Comparison of ENCODE assay signal across 27 mouse cellular contexts in the genomic region with DNA sequence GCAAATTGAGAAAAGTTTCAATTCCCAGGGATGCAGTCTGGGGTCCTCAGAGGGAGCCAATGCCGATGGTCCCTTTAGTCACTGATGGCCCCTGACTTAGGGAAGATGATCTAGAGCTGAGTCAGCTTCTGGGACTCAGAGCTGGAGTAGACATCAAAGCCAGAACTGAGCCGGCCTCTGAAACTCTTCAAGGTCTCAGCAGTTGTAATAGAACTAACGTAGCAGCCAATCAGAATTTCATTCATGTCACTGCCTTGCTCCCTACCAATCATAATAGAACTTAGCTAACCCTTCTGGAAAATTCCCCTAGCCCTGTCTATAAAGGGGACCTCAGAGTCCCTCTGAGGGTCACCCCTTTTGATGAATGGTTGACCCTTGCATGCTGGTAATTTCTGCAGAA. TPM values are rescaled to one million over a fixed set of nuclear protein-coding genes. Genes with fewer than 3 reads are reported as not detected.
DNase-seq lines count a peak whose midpoint lies in the region; ATAC-seq and TF ChIP-seq lines count a peak whose summit lies in the region.
"Had no signal": no experiment of that assay in that cellular context is flagged by ENCODE, and none has a peak within 500 bp of the region (broad histone marks: within the 10 kb centered on the region; RNA-seq: fewer than 3 reads in every experiment).

No protein-coding gene starts in this region.

- peaks cover 3% of the 10 kb centered on the region for H3K9me3 ChIP-seq in CH12.LX (replicated peaks; ENCODE audit: low read length)
- H3K9me3 ChIP-seq in midbrain, postnatal 0 days (ENCODE audit: low read length), result no peaks in the 10 kb centered on the region
- H3K9me3 ChIP-seq: embryonic facial prominence, embryonic 10.5 days; embryonic facial prominence, embryonic 13.5 days; forebrain, embryonic 12.5 days; forebrain, embryonic 15.5 days; G1E; heart, embryonic 10.5 days; heart, embryonic 13.5 days had no signal

- TF ChIP-seq RAD21 in CH12.LX (IDR thresholded peaks at IDR 0.05; ENCODE audit: low read depth, low read length), result no peak

- 83% methylated on average over 3 of the region's 3 CpGs for whole genome bisulfite sequencing in midbrain, postnatal 0 days

- ATAC-seq in midbrain, postnatal 0 days (ENCODE audit: low FRiP score), result no peak
- ATAC-seq: forebrain, embryonic 15.5 days; hindbrain, postnatal 0 days; inflammation-experienced regulatory T-cells, adult 6 months had no signal

- no peaks in the 10 kb centered on the region for H3K36me3 ChIP-seq in CH12.LX (replicated peaks in 1 of 2; ENCODE audit: control insufficient read depth in 1 of 2, insufficient read depth in 1 of 2, low read length in 1 of 2)
- H3K36me3 ChIP-seq in midbrain, postnatal 0 days (ENCODE audit: insufficient read depth, low read length), result no peaks in the 10 kb centered on the region
- H3K36me3 ChIP-seq: embryonic facial prominence, embryonic 10.5 days; embryonic facial prominence, embryonic 13.5 days; forebrain, embryonic 12.5 days; forebrain, embryonic 15.5 days; G1E; heart, embryonic 10.5 days; heart, embryonic 13.5 days had no signal

- peak overlapping the region; percentile 74 for H3K27ac ChIP-seq in CH12.LX (ENCODE audit: insufficient read depth, low read depth)
- no peak overlapping the region for H3K27ac ChIP-seq in midbrain, postnatal 0 days (ENCODE audit: low read depth, low read length)
- H3K27ac ChIP-seq: embryonic facial prominence, embryonic 13.5 days; forebrain, embryonic 12.5 days; forebrain, embryonic 15.5 days; heart, adult 2 months; heart, embryonic 10.5 days; heart, embryonic 13.5 days; hindbrain, embryonic 14.5 days; hindbrain, postnatal 0 days had no signal

- TF ChIP-seq POLR2A in CH12.LX (IDR thresholded peaks at IDR 0.05; ENCODE audit: low read depth, low read length), result 0 out of 2 replicates have a peak, but pooled peaks have one; percentile 19

- H3K4me1 ChIP-seq in CH12.LX (ENCODE audit: control insufficient read depth in 1 of 2, insufficient read depth in 2 of 2), result peaks cover 59 to 84% of the 10 kb centered on the region in 2 experiments
- H3K4me1 ChIP-seq in midbrain, postnatal 0 days (ENCODE audit: insufficient read depth, low read length), result no peaks in the 10 kb centered on the region

- no peak overlapping the region for H3K9ac ChIP-seq in CH12.LX (ENCODE audit: insufficient read depth, low read depth)
- no peak overlapping the region for H3K9ac ChIP-seq in midbrain, postnatal 0 days (replicated peaks; ENCODE audit: low read length, poor library complexity, severe bottlenecking)
- H3K9ac ChIP-seq: embryonic facial prominence, embryonic 13.5 days; forebrain, embryonic 12.5 days; forebrain, embryonic 15.5 days; heart, embryonic 13.5 days; hindbrain, embryonic 14.5 days had no signal

- intact Hi-C loops in left cerebral cortex, postnatal 25 days (cut with DNase I), result no loop called here

- no peaks in the 10 kb centered on the region for H3K79me2 ChIP-seq in CH12.LX (replicated peaks; ENCODE audit: control insufficient read depth, extremely low read depth, insufficient read depth, poor library complexity, severe bottlenecking)

- H3K27me3 ChIP-seq in CH12.LX (replicated peaks), result peaks cover 17% of the 10 kb centered on the region
- H3K27me3 ChIP-seq in midbrain, postnatal 0 days (ENCODE audit: insufficient read depth, low read length), result no peaks in the 10 kb centered on the region
- H3K27me3 ChIP-seq: Patski had no signal

- DNase-seq in CH12.LX (ENCODE audit: extremely low read depth), result no peak
- peak; percentile 65 for DNase-seq in adrenal gland, adult 8-10 months
- DNase-seq in adrenal gland, postnatal 25 days, result peak; percentile 23
- no peak for DNase-seq in midbrain, postnatal 0 days (ENCODE audit: low spot score)
- no peak for DNase-seq in left cerebral cortex, postnatal 25 days (ENCODE audit: low spot score in 2 of 2)
- DNase-seq in right cerebral cortex, adult 18-20 months, result no peak
- DNase-seq: cerebellum, adult 11-12 months; cerebellum, adult 8-10 months; cerebellum, postnatal 10 days; cerebellum, postnatal 36 days; embryo, embryonic 11 days; gastrocnemius, postnatal 25 days; heart, adult 2 months; heart, postnatal 14 days; heart, postnatal 4 days had no signal

- peak; percentile 30; the same call in 1 of the 2 replicates for TF ChIP-seq EP300 in CH12.LX (IDR thresholded peaks at IDR 0.05; ENCODE audit: low read length)

- H3K4me3 ChIP-seq in CH12.LX (replicated peaks in 1 of 3; ENCODE audit: low read depth in 2 of 3, low read length in 2 of 3, poor library complexity in 1 of 3), result no peak overlapping the region
- H3K4me3 ChIP-seq in midbrain, postnatal 0 days (ENCODE audit: low read depth, low read length), result no peak overlapping the region
- H3K4me3 ChIP-seq: embryonic facial prominence, embryonic 10.5 days; embryonic facial prominence, embryonic 13.5 days; erythroblast, embryonic 14.5 days; forebrain, embryonic 12.5 days; forebrain, embryonic 15.5 days; heart, adult 2 months; heart, embryonic 10.5 days; heart, embryonic 13.5 days had no signal

- 0 out of 2 replicates have a peak overlapping the region, but pooled peaks have one; percentile 29 for H3K4me2 ChIP-seq in CH12.LX (ENCODE audit: insufficient read depth, low read depth, poor library complexity, severe bottlenecking)
- no peak overlapping the region for H3K4me2 ChIP-seq in midbrain, postnatal 0 days (ENCODE audit: low read depth, low read length, poor library complexity, severe bottlenecking)
- H3K4me2 ChIP-seq: embryonic facial prominence, embryonic 13.5 days; forebrain, embryonic 12.5 days; forebrain, embryonic 15.5 days; heart, embryonic 13.5 days; hindbrain, embryonic 14.5 days had no signal

- in situ Hi-C loops in CH12.LX (cut with MboI; ENCODE audit: low pct_ligation_motif_present, low pct_unique_long_range_greater_than_20kb, low sequenced_read_pairs), result no loop called here

- dilution Hi-C loops in CH12.LX (cut with MboI; ENCODE audit: extremely low pct_ligation_motif_present, extremely low pct_unique_long_range_greater_than_20kb, low sequenced_read_pairs), result no loop called here

- no peak for TF ChIP-seq CTCF in CH12.LX (conservative IDR thresholded peaks at IDR 0.05 in 1 of 2, IDR thresholded peaks at IDR 0.05 in 1 of 2; ENCODE audit: low read depth in 2 of 2, low read length in 2 of 2)
- TF ChIP-seq CTCF in midbrain, postnatal 0 days (IDR thresholded peaks at IDR 0.05), result no peak

TF ChIP-seq in CH12.LX, 34 proteins besides CTCF, POLR2A, EP300 and RAD21 (continues in another document):
- TF ChIP-seq ZKSCAN1 (IDR thresholded peaks at IDR 0.05; ENCODE audit: borderline replicate concordance, low read depth, low read length) (no peak), ETS1 (conservative IDR thresholded peaks at IDR 0.05; ENCODE audit: low read depth, low read length) (no peak), SIN3A (IDR thresholded peaks at IDR 0.05; ENCODE audit: low read length) (no peak), PAX5 (IDR thresholded peaks at IDR 0.05; ENCODE audit: low read length) (no peak), TBP (conservative IDR thresholded peaks at IDR 0.05; ENCODE audit: low read depth, low read length) (peak; percentile 78), ELF1 (IDR thresholded peaks at IDR 0.05; ENCODE audit: low read depth, low read length) (no peak), MAX (IDR thresholded peaks at IDR 0.05; ENCODE audit: low read length) (no peak), UBTF (IDR thresholded peaks at IDR 0.05; ENCODE audit: low read depth, low read length) (no peak), BHLHE40 (IDR thresholded peaks at IDR 0.05; ENCODE audit: low read depth, low read length) (no peak), ZC3H11A (IDR thresholded peaks at IDR 0.05; ENCODE audit: low read depth, low read length) (no peak), KAT2A (IDR thresholded peaks at IDR 0.05; ENCODE audit: insufficient replicate concordance, low read length) (no peak), MEF2A (IDR thresholded peaks at IDR 0.05; ENCODE audit: borderline replicate concordance, low read depth, low read length) (0 out of 2 replicates have a peak, but pooled peaks have one; percentile 5), IRF4 (IDR thresholded peaks at IDR 0.05; ENCODE audit: low read depth, low read length) (peak; percentile 35), NELFE (IDR thresholded peaks at IDR 0.05; ENCODE audit: low read depth, low read length) (no peak), ZNF384 (IDR thresholded peaks at IDR 0.05; ENCODE audit: low read depth, low read length) (no peak), MXI1 (IDR thresholded peaks at IDR 0.05; ENCODE audit: low read depth, low read length) (no peak), HCFC1 (IDR thresholded peaks at IDR 0.05; ENCODE audit: low read depth, low read length) (no peak), MYC (IDR thresholded peaks at IDR 0.05; ENCODE audit: low read depth, low read length) (no peak), JUND (conservative IDR thresholded peaks at IDR 0.05; ENCODE audit: low read depth, low read length) (no peak), RCOR1 (conservative IDR thresholded peaks at IDR 0.05; ENCODE audit: low read depth, low read length) (0 out of 2 replicates have a peak, but pooled peaks have one; percentile 8), MAFK (IDR thresholded peaks at IDR 0.05; ENCODE audit: insufficient replicate concordance, low read length) (peak; percentile 79), NRF1 (IDR thresholded peaks at IDR 0.05; ENCODE audit: low read depth, low read length) (no peak), JUN (IDR thresholded peaks at IDR 0.05; ENCODE audit: insufficient read depth, low read depth, low read length) (no peak), ZMIZ1 (IDR thresholded peaks at IDR 0.05; ENCODE audit: low read depth, low read length) (no peak), POLR2AphosphoS2 (IDR thresholded peaks at IDR 0.05; ENCODE audit: low read depth, low read length) (no peak), USF2 (conservative IDR thresholded peaks at IDR 0.05; ENCODE audit: low read depth, low read length) (no peak), USF1 (IDR thresholded peaks at IDR 0.05; ENCODE audit: low read depth, low read length) (no peak), CHD2 (IDR thresholded peaks at IDR 0.05; ENCODE audit: low read length) (no peak), MAZ (IDR thresholded peaks at IDR 0.05; ENCODE audit: low read depth, low read length) (no peak), GABPA (IDR thresholded peaks at IDR 0.05; ENCODE audit: insufficient replicate concordance, low read depth, low read length) (no peak), E2F4 (IDR thresholded peaks at IDR 0.05; ENCODE audit: insufficient replicate concordance, low read depth, low read length) (no peak)

RNA-seq across cellular contexts. Expression of a gene that starts 30.8 kb away (rescaled TPM):
- total RNA-seq in CH12.LX (2012; rRNA removed) (3.4 and 3.6 TPM in 2 replicates), CH12.LX (2014; rRNA removed) (1.4 and 2.4 TPM in 2 replicates)
- 0.53 and 1.6 TPM in 2 replicates for polyA plus RNA-seq in CH12.LX (2012; ENCODE audit: insufficient read length, low read depth)
- total RNA-seq in adrenal gland, adult 8-10 months (2022), result 10 to 100 TPM; 25.2 to 38.7 (median 32.2) TPM
- total RNA-seq in adrenal gland, postnatal 25 days (2021), result 32.5 and 34.2 TPM in 2 replicates
- 10.2 and 10.3 TPM in 2 replicates for total RNA-seq in midbrain, postnatal 0 days (2014; rRNA removed)
- polyA plus RNA-seq in midbrain, postnatal 0 days (2015; fragmentation: Nextera tagmentation; extraction: Ambion mirVana), result 9.2 and 13.0 TPM in 2 replicates
- 10 to 100 TPM; 13.8 to 16.1 TPM for total RNA-seq in left cerebral cortex, postnatal 25 days (2021)

Comparison
In these comparisons a context has a peak if more than half of its experiments do, and no peak if none do; other contexts are left out.
1. DNase-seq: peak in adrenal gland, adult 8-10 months (single experiment) and adrenal gland, postnatal 25 days (single experiment); none in CH12.LX (single experiment), midbrain, postnatal 0 days (single experiment), left cerebral cortex, postnatal 25 days (0 of 2) and right cerebral cortex, adult 18-20 months (single experiment).